Mouse (Mus musculus) lung, embryonic 15.5 days (tissue): ENCODE results near the gene Adam19. TPM values are rescaled to one million over a fixed set of nuclear protein-coding genes. Genes with fewer than 3 reads are reported as not detected.
A peak's percentile ranks its signal among the peaks of the same experiment; 100 is the strongest.

ENCODE experiments used
- ATAC-seq: fragments of 200-750 bp; cut with Nextera tagmentation; 2 replicates; pipeline ENCODE4 v1.8.0; 2017; ENCODE audit warnings: moderate number of reproducible peaks, borderline replicate concordance; ENCODE audit not compliant: low FRiP score, low TSS enrichment; ENCODE audit errors: extremely low read depth
- H3K27ac ChIP-seq: fragments of 300-500 bp; sonication (generic); 2 replicates; pipeline ENCODE4 v1.5.1; 2015; ENCODE audit warnings: moderate library complexity, mild to moderate bottlenecking, inconsistent platforms
- H3K27me3 ChIP-seq: fragments of 300-500 bp; sonication (generic); 2 replicates; pipeline ENCODE4 v1.6.1; 2015; ENCODE audit warnings: inconsistent platforms
- H3K36me3 ChIP-seq: fragments of 300-500 bp; sonication (generic); 2 replicates; pipeline ENCODE4 v1.6.1; 2015; ENCODE audit warnings: inconsistent platforms
- H3K4me1 ChIP-seq: fragments of 300-500 bp; sonication (generic); 2 replicates; pipeline ENCODE4 v1.6.1; 2015; ENCODE audit warnings: inconsistent platforms
- H3K4me2 ChIP-seq: fragments of 300-500 bp; sonication (generic); 2 replicates; pipeline ENCODE4 v1.6.1; 2015; ENCODE audit warnings: inconsistent platforms, mild to moderate bottlenecking, moderate library complexity
- H3K4me3 ChIP-seq: fragments of 300-500 bp; sonication (generic); 2 replicates; pipeline ENCODE4 v1.5.1; 2015; ENCODE audit warnings: mild to moderate bottlenecking, inconsistent platforms
- H3K9ac ChIP-seq: fragments of 300-500 bp; sonication (generic); 2 replicates; pipeline ENCODE4 v1.6.1; 2015; ENCODE audit warnings: inconsistent platforms
- H3K9me3 ChIP-seq: fragments of 300-500 bp; sonication (generic); 2 replicates; pipeline ENCODE4 v1.6.1; 2016; ENCODE audit warnings: inconsistent platforms
- WGBS: fragments of 180-500 bp; shearing (Covaris S2); methylation state at CpG from one replicate; pipeline ENCODE4 v1.1.7; 2015; 5-methylcytosine and 5-hydroxymethylcytosine counted together
- polyA plus RNA-seq: library from polyadenylated mRNA; unstranded; fragments of >200 nt; fragmentation: Nextera tagmentation; extraction: Ambion mirVana; gene quantifications from 2 replicates; pipeline ENCODE4 v1.2.1, GENCODE M21; 2015

Gene Adam19
- polyA plus RNA-seq, 1 experiment from 2014 or later: 23.4 TPM

- peak overlapping the region; percentile 92 for H3K27ac ChIP-seq
- peak overlapping the region; percentile 80 for H3K9ac ChIP-seq
- peaks cover 35% of the 10 kb centered on the region for H3K4me1 ChIP-seq
- peak overlapping the region; percentile 60 for H3K4me2 ChIP-seq
- ATAC-seq: peak; percentile 33; the same call in 1 of the 2 replicates
- H3K36me3 ChIP-seq: 0 out of 2 replicates have a peak, but pooled peaks cover 4% of the 10 kb centered on the region
- 2% methylated on average over 25 of the region's 25 CpGs for WGBS
- H3K27me3 ChIP-seq: no peaks in the 10 kb centered on the region
- H3K4me3 ChIP-seq: peak overlapping the region; percentile 75
- no peaks in the 10 kb centered on the region for H3K9me3 ChIP-seq
Measured at GRCm38 (mm10) chr11:46056770-46057411, 1.1 kb downstream of the Adam19 start.

- Histone ChIP-seq H3K4me3 (peak overlapping the region; percentile 75), H3K27me3 (no peaks in the 10 kb centered on the region), H3K9me3 (no peaks in the 10 kb centered on the region), H3K36me3 (0 out of 2 replicates have a peak, but pooled peaks cover 4% of the 10 kb centered on the region), H3K27ac (0 out of 2 replicates have a peak overlapping the region, but pooled peaks have one; percentile 92), H3K4me1 (peaks cover 45% of the 10 kb centered on the region), H3K4me2 (peak overlapping the region; percentile 60), H3K9ac (0 out of 2 replicates have a peak overlapping the region, but pooled peaks have one; percentile 80)
- no peak for ATAC-seq
- WGBS: 14% methylated on average over 9 of the region's 9 CpGs
Measured at GRCm38 (mm10) chr11:46058011-46058410, 2.2 kb downstream of the Adam19 start.

GRCm38 (mm10) chr11:46058916-46059315 is 3.1 kb downstream of the Adam19 start:
- WGBS: 90% methylated on average over 4 of the region's 4 CpGs
- H3K4me2 ChIP-seq: peak overlapping the region; percentile 60
- H3K9ac ChIP-seq: no peak overlapping the region
- ATAC-seq: no peak
- H3K27me3 ChIP-seq: no peaks in the 10 kb centered on the region
- H3K4me1 ChIP-seq: peaks cover 53% of the 10 kb centered on the region
- no peak overlapping the region for H3K4me3 ChIP-seq
- no peak overlapping the region for H3K27ac ChIP-seq
- H3K9me3 ChIP-seq: no peaks in the 10 kb centered on the region
- H3K36me3 ChIP-seq: 0 out of 2 replicates have a peak, but pooled peaks cover 4% of the 10 kb centered on the region

GRCm38 (mm10) chr11:46059887-46060650 is 4.3 kb downstream of the Adam19 start:
- Histone ChIP-seq H3K27me3 (no peaks in the 10 kb centered on the region), H3K9me3 (no peaks in the 10 kb centered on the region), H3K4me1 (peaks cover 59% of the 10 kb centered on the region), H3K27ac (0 out of 2 replicates have a peak overlapping the region, but pooled peaks have one; percentile 11), H3K9ac (no peak overlapping the region), H3K4me2 (no peak overlapping the region), H3K36me3 (0 out of 2 replicates have a peak, but pooled peaks cover 4% of the 10 kb centered on the region), H3K4me3 (no peak overlapping the region)
- ATAC-seq: no peak
- WGBS: 61% methylated on average over 8 of the region's 8 CpGs

GRCm38 (mm10) chr11:46060651-46061020 is 4.8 kb downstream of the Adam19 start:
- H3K9ac ChIP-seq: no peak overlapping the region
- H3K27me3 ChIP-seq: no peaks in the 10 kb centered on the region
- H3K36me3 ChIP-seq: 0 out of 2 replicates have a peak, but pooled peaks cover 4% of the 10 kb centered on the region
- peak overlapping the region; percentile 74 for H3K27ac ChIP-seq
- H3K4me2 ChIP-seq: no peak overlapping the region
- H3K9me3 ChIP-seq: no peaks in the 10 kb centered on the region
- peaks cover 58% of the 10 kb centered on the region for H3K4me1 ChIP-seq
- ATAC-seq: no peak
- H3K4me3 ChIP-seq: no peak overlapping the region
- WGBS: 49% methylated on average over 5 of the region's 5 CpGs

- H3K27me3 ChIP-seq: no peaks in the 10 kb centered on the region
- 0 out of 2 replicates have a peak, but pooled peaks cover 4% of the 10 kb centered on the region for H3K36me3 ChIP-seq
- H3K9me3 ChIP-seq: no peaks in the 10 kb centered on the region
- WGBS: 42% methylated on average over 6 of the region's 6 CpGs
- H3K27ac ChIP-seq: peak overlapping the region; percentile 74
- H3K4me3 ChIP-seq: no peak overlapping the region
- ATAC-seq: no peak
- H3K4me2 ChIP-seq: no peak overlapping the region
- H3K4me1 ChIP-seq: peaks cover 70% of the 10 kb centered on the region
- no peak overlapping the region for H3K9ac ChIP-seq
Measured at GRCm38 (mm10) chr11:46061776-46062445, 6.1 kb downstream of the Adam19 start.

GRCm38 (mm10) chr11:46062569-46062968 is 6.8 kb downstream of the Adam19 start:
- Histone ChIP-seq H3K9ac (no peak overlapping the region), H3K36me3 (peaks cover 10% of the 10 kb centered on the region; the same call in 1 of the 2 replicates), H3K4me2 (no peak overlapping the region), H3K4me1 (peaks cover 75% of the 10 kb centered on the region), H3K9me3 (no peaks in the 10 kb centered on the region), H3K27ac (peak overlapping the region; percentile 74), H3K27me3 (no peaks in the 10 kb centered on the region), H3K4me3 (no peak overlapping the region)
- ATAC-seq: no peak
- 50% methylated on average over 4 of the region's 4 CpGs for WGBS

GRCm38 (mm10) chr11:46062993-46063731 is 7.4 kb downstream of the Adam19 start:
- H3K36me3 ChIP-seq: peaks cover 10% of the 10 kb centered on the region; the same call in 1 of the 2 replicates
- H3K9ac ChIP-seq: no peak overlapping the region
- no peak overlapping the region for H3K4me3 ChIP-seq

GRCm38 (mm10) chr11:46064767-46065166 is 9.0 kb downstream of the Adam19 start:
- ATAC-seq: no peak
- Histone ChIP-seq H3K4me2 (peak overlapping the region; percentile 26; the same call in 1 of the 2 replicates), H3K9ac (no peak overlapping the region)

More at GRCm38 (mm10) chr11:46062993-46063731, 7.4 kb downstream of the Adam19 start:
- Histone ChIP-seq H3K4me2 (0 out of 2 replicates have a peak overlapping the region, but pooled peaks have one; percentile 10), H3K9me3 (no peaks in the 10 kb centered on the region), H3K27ac (peak overlapping the region; percentile 74), H3K4me1 (peaks cover 76% of the 10 kb centered on the region), H3K27me3 (no peaks in the 10 kb centered on the region)
- WGBS: 41% methylated on average over 9 of the region's 9 CpGs
- no peak for ATAC-seq

GRCm38 (mm10) chr11:46065201-46066011 is 9.6 kb downstream of the Adam19 start:
- peak overlapping the region; percentile 26; the same call in 1 of the 2 replicates for H3K4me2 ChIP-seq
- no peaks in the 10 kb centered on the region for H3K27me3 ChIP-seq
- peaks cover 10% of the 10 kb centered on the region; the same call in 1 of the 2 replicates for H3K36me3 ChIP-seq
- peak overlapping the region; percentile 94 for H3K27ac ChIP-seq
- no peak overlapping the region for H3K9ac ChIP-seq
- ATAC-seq: peak; percentile 88
- 17% methylated on average over 21 of the region's 21 CpGs for WGBS
- H3K9me3 ChIP-seq: no peaks in the 10 kb centered on the region
- H3K4me3 ChIP-seq: no peak overlapping the region
- peaks cover 83% of the 10 kb centered on the region for H3K4me1 ChIP-seq

More at GRCm38 (mm10) chr11:46064767-46065166, 9.0 kb downstream of the Adam19 start:
- H3K4me3 ChIP-seq: no peak overlapping the region
- H3K4me1 ChIP-seq: peaks cover 83% of the 10 kb centered on the region
- WGBS: 32% methylated on average over 8 of the region's 8 CpGs
- peak overlapping the region; percentile 94 for H3K27ac ChIP-seq
- no peaks in the 10 kb centered on the region for H3K27me3 ChIP-seq
- no peaks in the 10 kb centered on the region for H3K9me3 ChIP-seq
- H3K36me3 ChIP-seq: peaks cover 10% of the 10 kb centered on the region; the same call in 1 of the 2 replicates
